ENCODE assay signal across 8 mouse cellular contexts in the genomic region with DNA sequence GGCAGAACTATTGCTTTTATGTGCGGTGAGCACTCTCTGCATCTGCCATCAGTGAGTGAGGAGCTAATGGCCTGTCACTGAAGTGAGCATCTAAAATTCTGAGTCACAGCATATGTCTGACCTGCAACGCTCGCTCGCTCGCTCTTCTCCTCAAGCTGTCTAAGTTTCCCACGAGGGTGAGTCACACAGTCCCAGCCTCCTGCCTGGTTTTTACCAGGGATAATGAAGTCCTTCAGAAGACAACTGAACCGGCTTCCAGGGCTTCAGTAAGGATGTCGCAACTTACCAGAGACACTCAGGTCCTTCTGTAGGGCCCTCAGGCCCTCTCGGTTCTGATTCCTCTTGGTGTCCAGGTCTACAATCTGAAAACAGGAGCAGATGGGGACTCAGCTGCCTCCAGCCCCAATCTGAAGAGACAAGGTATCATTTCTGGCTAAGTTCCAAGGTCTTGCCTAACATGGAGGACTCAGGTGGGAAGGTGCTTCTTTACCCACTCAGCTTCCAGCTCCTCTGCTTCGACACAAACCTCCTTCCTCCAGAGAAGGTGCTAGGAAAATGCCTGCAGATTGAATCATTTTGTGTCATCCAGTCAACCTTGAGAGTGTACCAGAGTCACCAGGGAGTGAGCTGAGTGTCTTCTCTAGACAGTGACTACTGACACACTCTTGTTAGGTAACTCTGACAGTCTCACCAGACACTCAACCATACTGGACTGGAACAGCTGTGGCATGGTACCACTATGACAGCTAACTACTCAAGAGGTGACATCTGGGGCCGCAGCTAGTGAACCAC. TPM values are rescaled to one million over a fixed set of nuclear protein-coding genes. Genes with fewer than 3 reads are reported as not detected.
A peak's percentile ranks its signal among the peaks of the same experiment; 100 is the strongest.
DNase-seq lines count a peak whose midpoint lies in the region; ATAC-seq and TF ChIP-seq lines count a peak whose summit lies in the region.

No protein-coding gene starts in this region.

- DNase-seq in heart, postnatal 10 days = no peak
- no peak for DNase-seq in CH12.LX (ENCODE audit: extremely low read depth)
- peak; percentile 88 for DNase-seq in brain, adult 2 months (ENCODE audit: low read depth, low spot score)
- no peak for DNase-seq in thymus, postnatal 0 days (ENCODE audit: low spot score)

- intact Hi-C loops in heart, postnatal 10 days (cut with DNase I) = loop anchor here (10.0 kb wide), 1 partner anchor 319 kb away; no protein-coding TSS in a partner anchor

- H3K36me3 ChIP-seq in heart, embryonic 16.5 days (ENCODE audit: control insufficient read depth, insufficient read depth) = peaks cover 32% of the 10 kb centered on the region
- peaks cover 37 to 51% of the 10 kb centered on the region in 2 experiments for H3K36me3 ChIP-seq in CH12.LX (replicated peaks in 1 of 2; ENCODE audit: control insufficient read depth in 1 of 2, insufficient read depth in 1 of 2, low read length in 1 of 2)
- H3K36me3 ChIP-seq in intestine, embryonic 16.5 days (ENCODE audit: control insufficient read depth, insufficient read depth, low read length) = peaks cover 9% of the 10 kb centered on the region; the same call in 1 of the 2 replicates
- peaks cover 48% of the 10 kb centered on the region for H3K36me3 ChIP-seq in neural tube, embryonic 15.5 days

- H3K4me3 ChIP-seq in heart, embryonic 16.5 days (ENCODE audit: low read length) = peak overlapping the region; percentile 75
- H3K4me3 ChIP-seq in CH12.LX (replicated peaks in 1 of 3; ENCODE audit: low read depth in 2 of 3, low read length in 2 of 3, poor library complexity in 1 of 3) = peak overlapping the region; percentile 76 to 93 (median 81)
- peak overlapping the region; percentile 88 for H3K4me3 ChIP-seq in intestine, embryonic 16.5 days (ENCODE audit: low read length)
- peak overlapping the region; percentile 95 for H3K4me3 ChIP-seq in neural tube, embryonic 15.5 days (replicated peaks)

- H3K9me3 ChIP-seq in heart, embryonic 16.5 days (replicated peaks; ENCODE audit: control insufficient read depth, low read length) = no peaks in the 10 kb centered on the region
- no peaks in the 10 kb centered on the region for H3K9me3 ChIP-seq in CH12.LX (replicated peaks; ENCODE audit: low read length)
- H3K9me3 ChIP-seq in intestine, embryonic 16.5 days (ENCODE audit: control insufficient read depth, low read length) = no peaks in the 10 kb centered on the region
- H3K9me3 ChIP-seq in neural tube, embryonic 15.5 days (replicated peaks) = no peaks in the 10 kb centered on the region

- peak overlapping the region; percentile 90 for H3K4me2 ChIP-seq in heart, embryonic 16.5 days (ENCODE audit: low read depth, low read length)
- peak overlapping the region; percentile 92 for H3K4me2 ChIP-seq in CH12.LX (ENCODE audit: insufficient read depth, low read depth, poor library complexity, severe bottlenecking)
- peak overlapping the region; percentile 81 for H3K4me2 ChIP-seq in intestine, embryonic 16.5 days (ENCODE audit: low read depth, low read length)
- H3K4me2 ChIP-seq in neural tube, embryonic 15.5 days = peak overlapping the region; percentile 88

- TF ChIP-seq EP300 in CH12.LX (IDR thresholded peaks at IDR 0.05; ENCODE audit: low read length) = no peak

- peaks cover 7% of the 10 kb centered on the region; the same call in 1 of the 2 replicates for H3K27me3 ChIP-seq in heart, embryonic 16.5 days (ENCODE audit: control insufficient read depth, insufficient read depth, low read length)
- peaks cover 33% of the 10 kb centered on the region for H3K27me3 ChIP-seq in CH12.LX (replicated peaks)
- no peaks in the 10 kb centered on the region for H3K27me3 ChIP-seq in intestine, embryonic 16.5 days (replicated peaks; ENCODE audit: control insufficient read depth, insufficient read depth, low read length)
- H3K27me3 ChIP-seq in neural tube, embryonic 15.5 days (replicated peaks) = peaks cover 6% of the 10 kb centered on the region

- TF ChIP-seq CTCF in CH12.LX (conservative IDR thresholded peaks at IDR 0.05 in 1 of 2, IDR thresholded peaks at IDR 0.05 in 1 of 2; ENCODE audit: low read depth in 2 of 2, low read length in 2 of 2) = no peak

- TF ChIP-seq POLR2A in CH12.LX (IDR thresholded peaks at IDR 0.05; ENCODE audit: low read depth, low read length) = no peak

- dilution Hi-C loops in CH12.LX (cut with MboI; ENCODE audit: extremely low pct_ligation_motif_present, extremely low pct_unique_long_range_greater_than_20kb, low sequenced_read_pairs) = no loop called here

- WGBS in heart, embryonic 16.5 days = 84% methylated on average over 11 of the region's 11 CpGs
- 91% methylated on average over 11 of the region's 11 CpGs for WGBS in intestine, embryonic 16.5 days
- WGBS in neural tube, embryonic 15.5 days = 91% methylated on average over 11 of the region's 11 CpGs

- no peak overlapping the region for H3K27ac ChIP-seq in heart, embryonic 16.5 days (ENCODE audit: low read length)
- H3K27ac ChIP-seq in CH12.LX (ENCODE audit: insufficient read depth, low read depth) = no peak overlapping the region
- no peak overlapping the region for H3K27ac ChIP-seq in intestine, embryonic 16.5 days (ENCODE audit: low read length)
- H3K27ac ChIP-seq in neural tube, embryonic 15.5 days (replicated peaks) = no peak overlapping the region

- TF ChIP-seq RAD21 in CH12.LX (IDR thresholded peaks at IDR 0.05; ENCODE audit: low read depth, low read length) = no peak

- H3K4me1 ChIP-seq in heart, embryonic 16.5 days (ENCODE audit: control insufficient read depth, insufficient read depth, low read length) = peaks cover 8% of the 10 kb centered on the region
- H3K4me1 ChIP-seq in CH12.LX (ENCODE audit: control insufficient read depth in 1 of 2, insufficient read depth in 2 of 2) = peaks cover 9 to 15% of the 10 kb centered on the region in 2 experiments
- peaks cover 8% of the 10 kb centered on the region for H3K4me1 ChIP-seq in intestine, embryonic 16.5 days (ENCODE audit: control insufficient read depth, insufficient read depth, low read length)
- H3K4me1 ChIP-seq in neural tube, embryonic 15.5 days = peaks cover 27% of the 10 kb centered on the region

- no peak for ATAC-seq in heart, embryonic 16.5 days (replicated peaks; ENCODE audit: extremely low read depth, insufficient read depth, low FRiP score)
- no peak for ATAC-seq in intestine, embryonic 16.5 days
- ATAC-seq in neural tube, embryonic 15.5 days (ENCODE audit: low FRiP score) = no peak
- ATAC-seq in monocyte, adult 5-6 weeks (replicated peaks; ENCODE audit: insufficient number of reproducible peaks, low FRiP score, low TSS enrichment, poor library complexity, severe bottlenecking) = no peak

- H3K79me2 ChIP-seq in CH12.LX (replicated peaks; ENCODE audit: control insufficient read depth, extremely low read depth, insufficient read depth, poor library complexity, severe bottlenecking) = peaks cover 20% of the 10 kb centered on the region

- in situ Hi-C loops in CH12.LX (cut with MboI; ENCODE audit: low pct_ligation_motif_present, low pct_unique_long_range_greater_than_20kb, low sequenced_read_pairs) = no loop called here

- H3K9ac ChIP-seq in heart, embryonic 16.5 days (ENCODE audit: low read length) = no peak overlapping the region
- H3K9ac ChIP-seq in CH12.LX (ENCODE audit: insufficient read depth, low read depth) = peak overlapping the region; percentile 78
- no peak overlapping the region; the same call in 1 of the 2 replicates for H3K9ac ChIP-seq in intestine, embryonic 16.5 days (ENCODE audit: low read depth, low read length)
- peak overlapping the region; percentile 83 for H3K9ac ChIP-seq in neural tube, embryonic 15.5 days (replicated peaks)

RNA-seq across cellular contexts. Expression of a gene that starts 1.3 kb away (rescaled TPM):
- polyA plus RNA-seq in heart, embryonic 16.5 days (2015; fragmentation: Nextera tagmentation; extraction: Ambion mirVana) = 132 and 146 TPM in 2 replicates
- total RNA-seq in heart, postnatal 10 days (2021) = 10 to 100 TPM; 74.9 to 81.3 TPM
- 50.9 and 65.1 TPM in 2 replicates for total RNA-seq in CH12.LX (2012; rRNA removed)
- total RNA-seq in CH12.LX (2014; rRNA removed) = 24.5 and 26.1 TPM in 2 replicates
- 54.9 and 56.4 TPM in 2 replicates for polyA plus RNA-seq in CH12.LX (2012; ENCODE audit: insufficient read length, low read depth)
- polyA plus RNA-seq in intestine, embryonic 16.5 days (2015; fragmentation: Nextera tagmentation; extraction: Ambion mirVana) = 92.6 and 94.1 TPM in 2 replicates
- polyA plus RNA-seq in neural tube, embryonic 15.5 days (2015; fragmentation: Nextera tagmentation; extraction: Ambion mirVana) = 240 and 256 TPM in 2 replicates
- 38.7 to 88.5 TPM (median 51.6 TPM) in 3 replicates for total RNA-seq in monocyte, adult 5-6 weeks (2017)
- polyA plus RNA-seq in thymus, postnatal 0 days (2015; fragmentation: Nextera tagmentation; extraction: Ambion mirVana) = 166 and 168 TPM in 2 replicates

RNA-seq across cellular contexts. Expression of a gene that starts 17.7 kb away (rescaled TPM):
- polyA plus RNA-seq in heart, embryonic 16.5 days (2015; fragmentation: Nextera tagmentation; extraction: Ambion mirVana) = not detected in 2 replicates
- not detected for total RNA-seq in heart, postnatal 10 days (2021)
- not detected in 2 replicates for total RNA-seq in CH12.LX (2012; rRNA removed)
- not detected in 2 replicates for total RNA-seq in CH12.LX (2014; rRNA removed)
- not detected in 2 replicates for polyA plus RNA-seq in CH12.LX (2012; ENCODE audit: insufficient read length, low read depth)
- 0.06 TPM in 2 replicates for polyA plus RNA-seq in intestine, embryonic 16.5 days (2015; fragmentation: Nextera tagmentation; extraction: Ambion mirVana)
- 1.7 and 2.0 TPM in 2 replicates for polyA plus RNA-seq in neural tube, embryonic 15.5 days (2015; fragmentation: Nextera tagmentation; extraction: Ambion mirVana)
- total RNA-seq in monocyte, adult 5-6 weeks (2017) = not detected in 3 replicates
- 0.06 TPM in 1 of 2 replicates, not detected in the other for polyA plus RNA-seq in thymus, postnatal 0 days (2015; fragmentation: Nextera tagmentation; extraction: Ambion mirVana)

RNA-seq across cellular contexts. Expression of a gene that starts 51.6 kb away (rescaled TPM):
- polyA plus RNA-seq in heart, embryonic 16.5 days (2015; fragmentation: Nextera tagmentation; extraction: Ambion mirVana) = 0.95 and 1.1 TPM in 2 replicates
- total RNA-seq in heart, postnatal 10 days (2021) = not detected
- total RNA-seq in CH12.LX (2012; rRNA removed) (1.4 and 1.7 TPM in 2 replicates), CH12.LX (2014; rRNA removed) (1.5 and 1.6 TPM in 2 replicates)
- 1.7 and 1.9 TPM in 2 replicates for polyA plus RNA-seq in CH12.LX (2012; ENCODE audit: insufficient read length, low read depth)
- polyA plus RNA-seq in intestine, embryonic 16.5 days (2015; fragmentation: Nextera tagmentation; extraction: Ambion mirVana) = 0.16 and 0.18 TPM in 2 replicates
- 8.1 and 8.7 TPM in 2 replicates for polyA plus RNA-seq in neural tube, embryonic 15.5 days (2015; fragmentation: Nextera tagmentation; extraction: Ambion mirVana)
- total RNA-seq in monocyte, adult 5-6 weeks (2017) = not detected in 3 replicates
- 3.0 and 3.3 TPM in 2 replicates for polyA plus RNA-seq in thymus, postnatal 0 days (2015; fragmentation: Nextera tagmentation; extraction: Ambion mirVana)

RNA-seq across cellular contexts. Expression of a gene that starts 51.8 kb away (rescaled TPM):
- 3.0 and 4.8 TPM in 2 replicates for polyA plus RNA-seq in heart, embryonic 16.5 days (2015; fragmentation: Nextera tagmentation; extraction: Ambion mirVana)
- total RNA-seq in heart, postnatal 10 days (2021) = 10 to 100 TPM; 26.9 to 29.1 TPM
- total RNA-seq in CH12.LX (2012; rRNA removed) = not detected in 2 replicates
- total RNA-seq in CH12.LX (2014; rRNA removed) = not detected in 2 replicates
- polyA plus RNA-seq in CH12.LX (2012; ENCODE audit: insufficient read length, low read depth) = not detected in 2 replicates
- polyA plus RNA-seq in intestine, embryonic 16.5 days (2015; fragmentation: Nextera tagmentation; extraction: Ambion mirVana) = 0.59 and 0.92 TPM in 2 replicates
- polyA plus RNA-seq in neural tube, embryonic 15.5 days (2015; fragmentation: Nextera tagmentation; extraction: Ambion mirVana) = 1.3 and 1.4 TPM in 2 replicates
- total RNA-seq in monocyte, adult 5-6 weeks (2017) = not detected in 3 replicates
- polyA plus RNA-seq in thymus, postnatal 0 days (2015; fragmentation: Nextera tagmentation; extraction: Ambion mirVana) = 0.33 and 0.77 TPM in 2 replicates

Comparison
In these comparisons a context has a peak if more than half of its experiments do, and no peak if none do; other contexts are left out.
1. H3K9ac ChIP-seq: peak in CH12.LX (single experiment) and neural tube, embryonic 15.5 days (single experiment); none in heart, embryonic 16.5 days (single experiment) and intestine, embryonic 16.5 days (single experiment).
2. Peak in every context shown above with its lines, with median percentiles within 50 percentile points of each other: H3K4me2 ChIP-seq and H3K4me3 ChIP-seq.